Mouse (Mus musculus): ENCODE measurements at regions not wholly inside any gene's neighbourhood (a gene's known extent, or its start where the extent isn't known, plus 50 kb on each side); places are given as distances from the start of the nearest gene placed in this dataset.
A peak's percentile ranks its signal among the peaks of the same experiment; 100 is the strongest.

GRCm38 (mm10) chr15:51692671-51693070, 2192.0 kb upstream of the Gm7489 start:
- Histone ChIP-seq H3K9me3 (ENCODE audit: control insufficient read depth) (no peaks in the 10 kb centered on the region), H3K27ac (ENCODE audit: low read depth, low read length) (no peak overlapping the region), H3K4me2 (replicated peaks; ENCODE audit: low read depth) (no peak overlapping the region), H3K9ac (ENCODE audit: low read depth, low read length) (no peak overlapping the region), H3K27me3 (replicated peaks; ENCODE audit: control insufficient read depth, insufficient read depth, low read length) (no peaks in the 10 kb centered on the region), H3K36me3 (ENCODE audit: control insufficient read depth, insufficient read depth) (no peaks in the 10 kb centered on the region), H3K4me3 (ENCODE audit: low read depth, low read length) (no peak overlapping the region), H3K4me1 (replicated peaks; ENCODE audit: control insufficient read depth, insufficient read depth, low read length) (no peaks in the 10 kb centered on the region)
- WGBS, result 83% methylated on average over 4 of the region's 4 CpGs
- no peak for ATAC-seq
- no peak for TF ChIP-seq CTCF (IDR thresholded peaks at IDR 0.05; ENCODE audit: low read depth)

GRCm38 (mm10) chr15:51696344-51697016, 2188.2 kb upstream of the Gm7489 start:
- no peak overlapping the region for H3K27ac ChIP-seq (ENCODE audit: low read depth, low read length)
- ATAC-seq, result no peak
- no peak overlapping the region for H3K4me3 ChIP-seq (ENCODE audit: low read depth, low read length)
- H3K36me3 ChIP-seq (ENCODE audit: control insufficient read depth, insufficient read depth), result no peaks in the 10 kb centered on the region
- WGBS, result 56% methylated on average over 11 of the region's 11 CpGs
- H3K9me3 ChIP-seq (ENCODE audit: control insufficient read depth), result no peaks in the 10 kb centered on the region
- no peak overlapping the region for H3K9ac ChIP-seq (ENCODE audit: low read depth, low read length)
- H3K4me1 ChIP-seq (replicated peaks; ENCODE audit: control insufficient read depth, insufficient read depth, low read length), result no peaks in the 10 kb centered on the region
- H3K4me2 ChIP-seq (replicated peaks; ENCODE audit: low read depth), result no peak overlapping the region
- peak; percentile 65 for TF ChIP-seq CTCF (IDR thresholded peaks at IDR 0.05; ENCODE audit: low read depth)
- no peaks in the 10 kb centered on the region for H3K27me3 ChIP-seq (replicated peaks; ENCODE audit: control insufficient read depth, insufficient read depth, low read length)

DNA sequence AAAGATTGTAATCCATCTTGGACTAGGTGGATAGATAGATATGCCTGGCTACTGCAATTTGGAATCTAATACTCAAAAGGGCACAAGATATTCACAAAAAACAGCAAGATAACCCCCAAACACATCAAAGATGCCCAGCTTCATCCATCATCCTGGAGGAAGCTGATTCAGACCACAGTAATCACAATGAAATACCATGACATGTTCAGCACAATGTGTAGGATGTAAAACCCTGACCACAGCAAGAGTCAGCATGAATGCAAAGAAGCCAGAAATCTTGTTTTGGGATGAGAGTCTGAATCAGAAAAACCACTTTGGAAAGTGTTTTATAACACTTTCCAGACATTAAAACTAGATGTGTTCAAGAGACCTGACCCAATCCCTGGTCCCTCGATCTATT, 2180.5 kb upstream of the Gm7489 start:
- no peak overlapping the region for H3K4me3 ChIP-seq (ENCODE audit: low read depth, low read length)
- no peaks in the 10 kb centered on the region for H3K27me3 ChIP-seq (replicated peaks; ENCODE audit: control insufficient read depth, insufficient read depth, low read length)
- H3K4me1 ChIP-seq (replicated peaks; ENCODE audit: control insufficient read depth, insufficient read depth, low read length), result no peaks in the 10 kb centered on the region
- no peak for TF ChIP-seq CTCF (IDR thresholded peaks at IDR 0.05; ENCODE audit: low read depth)
- H3K4me2 ChIP-seq (replicated peaks; ENCODE audit: low read depth), result no peak overlapping the region
- no peak for ATAC-seq
- no peaks in the 10 kb centered on the region for H3K9me3 ChIP-seq (ENCODE audit: control insufficient read depth)
- no peak overlapping the region for H3K27ac ChIP-seq (ENCODE audit: low read depth, low read length)
- no peaks in the 10 kb centered on the region for H3K36me3 ChIP-seq (ENCODE audit: control insufficient read depth, insufficient read depth)
- H3K9ac ChIP-seq (ENCODE audit: low read depth, low read length), result no peak overlapping the region
- 100% methylated on average over 1 of the region's 1 CpGs for WGBS

DNA sequence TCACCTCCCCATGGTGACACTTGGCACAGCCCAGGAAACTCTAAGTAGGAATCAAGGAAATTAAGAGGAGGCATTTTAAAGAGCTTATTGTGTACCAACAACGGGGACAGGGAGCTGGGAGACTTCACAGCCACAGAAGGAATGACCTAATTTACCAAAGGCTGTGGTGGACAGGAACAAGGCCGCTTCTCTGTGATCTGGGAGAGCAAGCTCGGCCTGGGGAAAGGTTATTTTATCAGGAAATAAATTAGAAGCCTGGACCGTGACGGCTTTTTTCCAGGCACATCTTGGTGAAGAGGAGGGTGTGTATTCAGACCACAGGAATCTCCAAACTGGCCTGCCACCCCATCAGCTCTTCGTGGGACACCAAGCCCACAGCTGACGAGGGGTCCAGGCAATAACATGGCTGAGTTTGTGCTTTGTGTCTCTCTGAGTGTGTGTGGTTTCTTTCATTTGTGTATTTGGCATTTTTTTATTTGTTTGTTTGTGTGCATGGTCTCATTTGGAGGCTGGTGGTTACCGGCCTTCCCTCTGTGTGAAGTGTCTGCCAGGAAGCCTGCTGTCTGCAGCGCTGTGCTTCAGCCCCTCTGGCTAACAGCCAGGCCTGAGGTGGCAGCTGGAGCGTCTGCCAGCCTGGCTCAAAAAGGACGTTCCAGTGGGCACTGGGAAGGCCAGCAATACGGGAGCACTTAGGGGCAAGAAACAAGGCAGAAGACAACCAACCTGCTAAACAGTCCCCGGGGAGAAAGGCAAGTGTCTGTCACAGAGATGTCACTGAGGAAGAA, 2174.6 kb upstream of the Gm7489 start:
- Histone ChIP-seq H3K9ac (ENCODE audit: low read depth, low read length) (no peak overlapping the region), H3K36me3 (ENCODE audit: control insufficient read depth, insufficient read depth) (no peaks in the 10 kb centered on the region), H3K4me3 (ENCODE audit: low read depth, low read length) (no peak overlapping the region), H3K4me2 (replicated peaks; ENCODE audit: low read depth) (no peak overlapping the region), H3K27me3 (replicated peaks; ENCODE audit: control insufficient read depth, insufficient read depth, low read length) (no peaks in the 10 kb centered on the region), H3K9me3 (ENCODE audit: control insufficient read depth) (no peaks in the 10 kb centered on the region), H3K4me1 (replicated peaks; ENCODE audit: control insufficient read depth, insufficient read depth, low read length) (no peaks in the 10 kb centered on the region), H3K27ac (ENCODE audit: low read depth, low read length) (no peak overlapping the region)
- no peak for ATAC-seq
- 49% methylated on average over 13 of the region's 13 CpGs for WGBS
- TF ChIP-seq CTCF (IDR thresholded peaks at IDR 0.05; ENCODE audit: low read depth), result no peak

DNA sequence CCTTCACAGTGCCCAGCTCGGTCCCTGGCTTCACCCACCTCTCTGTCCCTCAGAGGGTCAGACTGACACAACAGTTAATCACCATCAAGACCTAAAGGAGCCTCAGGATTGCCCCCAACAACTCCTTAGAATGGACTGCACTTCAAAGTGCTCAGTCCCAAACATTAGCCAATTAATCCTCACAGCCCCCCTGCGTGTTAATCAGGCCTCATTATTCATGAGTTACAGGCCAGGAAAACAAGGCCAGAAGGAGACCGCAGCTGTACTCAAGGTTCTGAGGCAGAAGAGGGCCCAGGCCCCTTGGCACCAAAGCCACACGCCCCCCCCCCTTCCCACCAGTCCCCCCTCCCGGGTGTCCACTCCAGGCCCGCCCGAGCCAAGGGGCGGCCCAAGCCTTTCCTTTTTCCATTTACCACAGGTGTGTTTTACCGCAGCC, 2163.8 kb upstream of the Gm7489 start:
- Histone ChIP-seq H3K4me2 (replicated peaks; ENCODE audit: low read depth) (no peak overlapping the region), H3K4me1 (replicated peaks; ENCODE audit: control insufficient read depth, insufficient read depth, low read length) (no peaks in the 10 kb centered on the region), H3K9ac (ENCODE audit: low read depth, low read length) (no peak overlapping the region), H3K36me3 (ENCODE audit: control insufficient read depth, insufficient read depth) (no peaks in the 10 kb centered on the region), H3K27ac (ENCODE audit: low read depth, low read length) (no peak overlapping the region), H3K27me3 (replicated peaks; ENCODE audit: control insufficient read depth, insufficient read depth, low read length) (no peaks in the 10 kb centered on the region), H3K9me3 (ENCODE audit: control insufficient read depth) (no peaks in the 10 kb centered on the region), H3K4me3 (ENCODE audit: low read depth, low read length) (no peak overlapping the region)
- ATAC-seq, result no peak
- TF ChIP-seq CTCF (IDR thresholded peaks at IDR 0.05; ENCODE audit: low read depth), result no peak
- WGBS, result 41% methylated on average over 9 of the region's 9 CpGs

DNA sequence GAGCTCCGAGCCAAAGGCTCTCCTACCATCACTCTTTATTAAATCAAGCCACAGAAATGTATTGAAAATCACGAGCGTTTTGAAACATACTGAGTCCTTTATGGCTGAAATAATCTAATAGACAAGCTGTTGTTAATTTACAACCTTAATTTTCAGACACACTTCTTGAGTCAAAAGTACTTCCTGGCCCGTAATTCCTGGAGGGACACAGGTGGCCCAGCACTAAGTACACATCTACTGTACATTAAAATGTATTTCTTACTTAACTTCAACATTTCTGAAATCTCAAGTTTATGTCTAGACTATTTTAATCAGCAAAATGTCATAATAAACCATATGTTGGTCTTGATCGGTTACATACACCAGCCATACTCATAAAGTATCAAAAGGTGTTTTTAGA, 2163.3 kb upstream of the Gm7489 start:
- Histone ChIP-seq H3K4me1 (replicated peaks; ENCODE audit: control insufficient read depth, insufficient read depth, low read length) (no peaks in the 10 kb centered on the region), H3K9ac (ENCODE audit: low read depth, low read length) (no peak overlapping the region), H3K27me3 (replicated peaks; ENCODE audit: control insufficient read depth, insufficient read depth, low read length) (no peaks in the 10 kb centered on the region), H3K4me2 (replicated peaks; ENCODE audit: low read depth) (no peak overlapping the region), H3K9me3 (ENCODE audit: control insufficient read depth) (no peaks in the 10 kb centered on the region), H3K27ac (ENCODE audit: low read depth, low read length) (no peak overlapping the region), H3K4me3 (ENCODE audit: low read depth, low read length) (no peak overlapping the region), H3K36me3 (ENCODE audit: control insufficient read depth, insufficient read depth) (no peaks in the 10 kb centered on the region)
- no peak for ATAC-seq
- 73% methylated on average over 5 of the region's 5 CpGs for WGBS
- TF ChIP-seq CTCF (IDR thresholded peaks at IDR 0.05; ENCODE audit: low read depth), result no peak
